Mouse (Mus musculus): ENCODE results near the gene Col18a1.

DNA sequence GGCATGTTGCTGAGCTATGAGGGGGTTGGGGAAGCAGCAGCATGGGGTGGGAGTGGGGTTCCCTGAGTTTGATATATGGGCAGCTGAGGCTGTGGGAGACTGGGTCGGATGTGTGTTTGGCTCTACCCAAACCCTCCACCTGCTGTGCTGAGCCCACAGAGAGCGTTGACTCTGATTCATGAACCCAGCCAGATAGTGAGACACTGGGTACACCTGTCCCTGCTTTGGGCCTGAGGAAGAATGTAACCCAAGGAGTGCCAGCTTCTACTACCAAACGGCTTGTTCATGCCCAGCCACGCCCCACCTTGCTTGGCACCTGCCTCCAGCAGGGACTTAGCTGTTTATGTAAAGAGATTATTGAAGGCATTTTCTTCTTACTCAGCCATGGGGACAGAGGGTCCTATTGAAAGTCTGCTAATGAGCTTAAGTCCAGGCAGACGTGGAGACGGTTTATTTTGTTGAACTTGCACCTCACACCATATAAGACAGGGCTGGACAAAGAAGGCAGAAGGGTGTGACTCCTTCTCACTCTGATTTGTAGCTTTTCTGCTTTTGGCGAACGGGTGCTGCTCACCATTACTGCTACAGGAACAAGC, 127.7 kb downstream of the Col18a1 start:
- no peak for TF ChIP-seq CTCF (conservative IDR thresholded peaks at IDR 0.05; ENCODE audit: low read length)
- no peak for TF ChIP-seq NANOG (IDR thresholded peaks at IDR 0.05; ENCODE audit: borderline replicate concordance, low read length)
- TF ChIP-seq POU5F1 (IDR thresholded peaks at IDR 0.05; ENCODE audit: borderline replicate concordance, low read length), result no peak

All from E14TG2a.4 (cell line).